Mouse (Mus musculus) brain, adult 10 weeks (tissue): ENCODE measurements around the gene Nt5c3b. TPM values are rescaled to one million over a fixed set of nuclear protein-coding genes. Genes with fewer than 3 reads are reported as not detected.

ENCODE experiments used
- polyA plus RNA-seq: library from polyadenylated mRNA; stranded (reverse); fragments of 350-450 nt; fragmentation: Illumina TruSeq; extraction: RNeasy Lipid Tissue Mini Kit (QIAGEN cat#74804); gene quantifications from one replicate; pipeline ENCODE4 v1.2.3, GENCODE M21; 2015; ENCODE audit warnings: low read depth, low replicate concordance

Gene Nt5c3b
- 82.3 TPM for polyA plus RNA-seq

DNA sequence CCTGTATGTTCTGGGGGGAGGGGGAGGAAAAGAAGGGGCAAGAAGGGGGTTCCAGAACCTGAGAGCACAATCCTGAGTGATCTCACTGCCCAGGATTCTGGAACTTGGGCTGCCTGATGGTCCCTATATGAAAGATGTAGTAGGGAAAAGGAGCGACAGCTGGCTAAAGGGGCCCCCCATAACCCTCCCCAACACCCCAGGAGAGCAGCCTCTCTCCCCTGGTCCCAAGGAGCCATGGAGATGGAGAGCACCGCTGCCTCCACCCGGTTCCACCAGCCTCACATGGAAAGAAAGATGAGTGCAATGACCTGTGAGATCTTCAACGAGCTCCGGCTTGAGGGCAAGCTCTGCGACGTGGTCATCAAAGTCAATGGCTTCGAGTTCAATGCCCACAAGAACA is at the start of gene Nt5c3b, which contains the start of gene Klhl10:
Gene Nt5c3b, minus strand, starts transcription at position 12 of the 400 bp plus-strand sequence.
Gene Klhl10, plus strand, starts transcription at position 121 of the 400 bp plus-strand sequence.

DNA sequence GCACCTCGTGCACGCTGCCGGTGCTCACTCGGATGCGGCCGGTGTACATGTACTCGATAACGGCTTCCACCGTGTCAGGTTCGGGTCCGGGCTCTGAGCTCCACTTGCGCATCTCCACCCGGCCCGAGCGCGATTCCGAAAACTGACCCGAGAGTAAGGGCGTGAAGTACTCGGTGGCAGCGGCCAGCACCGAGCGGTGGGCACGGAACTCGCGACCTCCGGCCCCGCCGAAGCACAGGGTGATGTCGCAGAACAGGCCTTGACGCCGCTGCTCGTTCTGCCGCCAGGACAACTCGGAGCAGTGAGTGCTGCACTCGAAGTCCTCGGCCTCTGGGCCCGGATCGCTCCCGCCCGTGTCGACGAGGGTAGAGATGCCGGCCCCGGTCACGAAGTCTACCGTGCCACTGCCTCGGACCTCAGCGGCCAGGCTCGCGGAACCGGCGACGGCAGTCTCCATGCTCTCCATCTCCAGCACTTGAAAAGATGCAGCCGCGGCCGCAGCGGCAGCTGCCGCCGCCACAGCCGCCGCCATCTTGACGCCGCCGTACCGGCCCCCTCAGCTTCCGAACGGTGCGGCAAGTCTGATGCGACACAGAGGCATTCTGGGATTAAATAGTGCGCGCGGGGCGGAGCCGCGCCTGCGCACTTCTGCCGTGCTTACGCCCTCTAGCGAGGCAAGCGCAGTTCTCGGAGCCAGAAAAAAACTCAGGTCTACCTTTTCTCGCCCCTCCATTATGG is 30.8 kb upstream of the Nt5c3b start, which contains the start of gene Klhl11:
Gene Klhl11, minus strand, starts transcription at position 545 of the 738 bp plus-strand sequence.

DNA sequence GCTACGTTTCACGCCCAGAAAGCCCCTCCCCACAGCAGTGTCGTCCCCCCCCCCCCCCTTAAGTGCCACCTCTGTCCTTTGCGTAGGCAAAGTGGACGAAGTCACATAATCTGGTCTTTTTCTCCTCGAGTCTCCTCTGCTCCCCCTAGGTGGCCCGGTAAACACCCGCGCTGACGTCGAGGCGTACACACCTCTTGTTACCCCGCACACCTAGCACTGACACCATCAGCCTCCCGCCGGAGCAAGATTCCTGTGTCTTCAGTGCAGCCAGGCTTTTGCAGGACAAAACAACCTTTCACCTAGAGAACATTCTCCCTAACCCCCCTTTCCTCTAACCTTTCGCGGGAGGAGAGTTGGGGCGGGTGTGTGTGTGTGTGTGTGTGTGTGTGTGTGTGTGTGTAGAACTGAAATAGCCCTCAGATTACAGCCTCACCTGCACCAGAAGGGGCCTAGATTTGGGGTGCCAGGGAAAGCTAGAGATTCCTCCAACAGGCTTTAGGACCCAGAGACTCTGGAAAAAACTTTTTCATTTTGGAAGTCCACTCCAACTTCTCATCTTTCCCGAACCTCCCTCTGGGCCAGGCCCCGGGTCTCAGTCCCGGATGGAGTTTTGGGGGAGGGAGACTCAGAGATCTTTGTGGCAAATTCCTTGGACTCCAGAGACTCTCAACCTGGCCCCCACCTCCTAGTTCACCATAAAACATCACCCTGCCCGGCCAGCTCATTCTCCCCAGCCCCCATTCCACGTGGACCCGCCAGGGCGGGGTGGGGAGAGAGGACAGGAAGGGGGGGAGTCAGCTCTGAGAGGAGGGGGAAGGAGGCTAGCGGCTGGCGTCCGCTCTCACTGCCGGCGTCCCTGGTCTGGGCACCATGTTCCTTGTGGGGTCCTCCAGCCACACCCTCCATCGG is 26.4 kb downstream of the Nt5c3b start, which contains the start of gene Fkbp10:
Gene Fkbp10, plus strand, starts transcription at position 784 of the 909 bp plus-strand sequence.

DNA sequence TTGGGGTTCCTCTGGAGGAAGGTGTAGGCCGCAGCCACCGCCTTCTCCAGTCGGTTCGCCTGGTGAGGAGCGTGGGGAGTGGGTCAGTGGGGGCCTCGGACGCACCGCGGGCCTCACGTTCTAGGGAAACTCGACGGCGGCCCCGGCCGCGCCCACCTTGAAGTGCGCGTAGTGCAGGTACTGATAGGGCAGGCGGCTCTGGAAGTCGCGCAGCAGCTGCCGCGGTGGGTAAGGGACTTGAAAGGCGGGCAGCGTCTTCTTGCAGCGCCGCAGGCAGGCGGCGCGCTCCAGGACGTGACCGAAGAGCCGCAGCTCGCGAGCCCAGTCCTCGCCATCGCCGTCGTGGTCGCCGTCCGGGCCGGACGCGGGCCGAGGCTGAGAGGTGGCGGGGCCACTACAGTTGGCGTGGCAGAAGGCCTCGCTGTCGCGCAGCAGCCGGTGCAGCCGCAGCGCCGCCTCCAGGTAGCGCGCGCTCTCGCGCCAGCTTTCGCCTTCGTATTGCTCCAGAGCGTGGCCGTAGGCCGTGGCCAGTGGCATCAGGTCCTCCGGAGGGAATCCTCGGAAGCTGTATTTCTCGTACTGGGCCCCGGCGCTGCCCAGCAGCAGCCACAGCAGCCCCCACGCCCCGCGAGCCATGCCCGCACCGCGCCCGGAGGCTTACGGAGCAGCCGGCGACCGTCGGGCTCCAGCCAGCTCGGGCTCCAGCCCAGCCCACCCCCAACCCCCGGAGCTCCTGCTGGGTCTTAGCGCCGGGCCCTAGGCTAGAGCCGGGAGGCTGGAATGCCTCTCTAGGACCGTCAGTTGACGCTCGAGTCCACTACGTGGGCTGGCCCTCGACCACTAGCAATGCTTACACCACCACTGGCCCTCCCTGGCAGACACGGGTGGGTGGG is 27.3 kb downstream of the Nt5c3b start, which contains the start of gene P3h4:
Gene P3h4, minus strand, starts transcription at position 816 of the 893 bp plus-strand sequence.

DNA sequence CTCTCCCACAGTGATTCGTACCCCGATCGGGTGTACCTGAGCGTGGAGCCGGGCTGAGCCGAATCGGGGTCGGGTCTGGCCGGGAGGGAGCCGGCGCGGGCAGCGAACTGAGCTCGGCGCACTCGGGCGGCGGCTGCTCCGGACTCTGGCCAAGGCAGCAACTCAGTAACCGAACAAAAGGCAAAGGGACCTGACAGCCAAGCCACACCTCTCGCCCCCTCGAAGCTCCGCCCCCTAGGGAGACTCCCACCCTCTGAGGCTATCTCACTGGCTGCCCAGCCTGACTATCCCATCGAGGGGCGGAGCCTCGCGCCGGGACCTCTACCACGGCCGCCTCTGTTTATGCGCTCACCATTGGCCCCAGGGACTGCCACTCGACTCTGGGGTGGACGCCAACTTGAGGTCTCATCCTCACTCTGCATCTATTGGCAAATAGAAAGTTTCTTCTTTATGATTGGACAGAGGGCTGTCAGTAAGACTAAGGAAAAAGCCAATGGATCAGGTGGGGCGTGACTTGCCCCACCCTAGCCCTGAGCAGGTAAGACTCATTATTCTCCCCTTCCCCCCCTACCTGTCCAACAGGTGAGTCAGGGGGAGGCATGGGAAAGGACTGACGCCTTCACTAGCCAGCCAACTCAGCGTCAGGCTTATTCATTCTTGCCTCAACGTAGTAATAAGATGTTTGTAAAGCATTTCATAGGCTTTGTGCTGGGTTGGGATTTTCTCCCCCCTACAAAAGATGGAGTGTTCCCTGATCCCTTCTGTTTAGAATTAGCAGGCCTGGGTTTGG is 43.8 kb downstream of the Nt5c3b start, which contains the start of gene Jup:
Gene Jup, minus strand, starts transcription at position 164 of the 790 bp plus-strand sequence.

Other genes with a start within 250 kb of the Nt5c3b start
- 6.8 TPM for gene Krt9, start 248.6 kb downstream of the Nt5c3b start, polyA plus RNA-seq
- gene Krt14, start 234.3 kb downstream of the Nt5c3b start, polyA plus RNA-seq = not detected
- gene Krt16, start 192.9 kb downstream of the Nt5c3b start, polyA plus RNA-seq = not detected
- not detected for gene Krt17, start 180.8 kb downstream of the Nt5c3b start, polyA plus RNA-seq
- not detected for gene Krt42, start 171.9 kb downstream of the Nt5c3b start, polyA plus RNA-seq
- gene Eif1, start 121.9 kb downstream of the Nt5c3b start, polyA plus RNA-seq = 796 TPM
- gene Gast, start 107.4 kb downstream of the Nt5c3b start, polyA plus RNA-seq = not detected
- gene Hap1, start 85.7 kb downstream of the Nt5c3b start, polyA plus RNA-seq = 104 TPM
- gene Jup, start 44.0 kb downstream of the Nt5c3b start, polyA plus RNA-seq = 33.4 TPM
- 19.1 TPM for gene P3h4, start 27.0 kb downstream of the Nt5c3b start, polyA plus RNA-seq
- 5.4 TPM for gene Fkbp10, start 26.1 kb downstream of the Nt5c3b start, polyA plus RNA-seq
- 0.43 TPM for gene Klhl10, start 109 bp upstream of the Nt5c3b start, polyA plus RNA-seq
- 23.5 TPM for gene Klhl11, start 30.9 kb upstream of the Nt5c3b start, polyA plus RNA-seq
- gene Acly, start 86.2 kb upstream of the Nt5c3b start, polyA plus RNA-seq = 113 TPM
- 1.7 TPM for gene Ttc25, start 103.8 kb upstream of the Nt5c3b start, polyA plus RNA-seq
- 371 TPM for gene Cnp, start 133.1 kb upstream of the Nt5c3b start, polyA plus RNA-seq
- gene Nkiras2, start 177.4 kb upstream of the Nt5c3b start, polyA plus RNA-seq = 12.7 TPM
- 208 TPM for gene Dnajc7, start 178.4 kb upstream of the Nt5c3b start, polyA plus RNA-seq